Mouse (Mus musculus): ENCODE results near the gene Map9.
"Not testable (repeated sequence)": the region's sequence is repeated elsewhere in the genome, so short reads cannot be mapped to it uniquely, and the experiment has no call there.

Gene Map9

DNA sequence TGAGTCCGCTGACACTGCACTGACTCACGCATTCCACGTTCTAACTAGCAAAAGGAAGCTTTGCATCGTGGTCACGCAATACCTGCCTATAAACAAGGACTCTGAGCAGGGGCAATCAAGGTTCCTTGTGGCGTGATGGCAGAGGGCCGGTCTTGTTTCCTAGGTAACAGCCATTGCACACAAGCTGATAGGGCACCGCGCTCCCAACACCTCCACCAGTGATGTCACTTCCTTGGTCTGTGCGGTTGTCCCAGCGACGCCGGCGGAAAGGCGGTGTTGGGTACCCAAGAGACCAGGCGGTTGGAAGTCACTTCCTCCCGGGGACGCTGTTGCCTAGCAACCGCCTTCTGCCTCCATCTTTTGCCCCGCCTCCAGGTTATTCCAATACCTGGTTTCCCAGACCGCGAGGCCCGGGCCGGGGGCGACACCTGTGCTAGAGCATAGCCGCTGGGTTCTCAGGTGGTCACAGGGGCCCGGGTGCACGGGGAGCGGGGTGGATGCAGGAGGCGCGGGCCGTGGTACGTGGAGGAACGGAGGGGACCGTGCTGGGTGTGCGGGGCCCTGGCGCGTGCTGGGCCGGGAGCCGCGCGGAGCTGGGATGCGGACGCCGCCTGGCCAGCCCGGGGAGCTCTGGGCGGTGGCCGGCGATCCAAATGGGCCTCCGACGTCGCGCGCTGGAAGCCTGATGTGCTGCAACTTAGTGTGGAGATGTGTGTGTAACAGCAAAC lies at the start of gene Map9:
TSS of gene Map9 (plus strand) at position 248 of the 728 bp plus-strand sequence.
- peak; percentile 100 for DNase-seq

GRCm38 (mm10) chr3:82315728-82316127 lies 42.1 kb upstream of the Map9 start:
- no peak for DNase-seq

- not testable (repeated sequence) for DNase-seq
Measured at GRCm38 (mm10) chr3:82326736-82327135, 31.1 kb upstream of the Map9 start.

- no peak for DNase-seq
Measured at GRCm38 (mm10) chr3:82332067-82332466, 25.8 kb upstream of the Map9 start.

GRCm38 (mm10) chr3:82332536-82332935 lies 25.3 kb upstream of the Map9 start:
- DNase-seq: no peak

DNA sequence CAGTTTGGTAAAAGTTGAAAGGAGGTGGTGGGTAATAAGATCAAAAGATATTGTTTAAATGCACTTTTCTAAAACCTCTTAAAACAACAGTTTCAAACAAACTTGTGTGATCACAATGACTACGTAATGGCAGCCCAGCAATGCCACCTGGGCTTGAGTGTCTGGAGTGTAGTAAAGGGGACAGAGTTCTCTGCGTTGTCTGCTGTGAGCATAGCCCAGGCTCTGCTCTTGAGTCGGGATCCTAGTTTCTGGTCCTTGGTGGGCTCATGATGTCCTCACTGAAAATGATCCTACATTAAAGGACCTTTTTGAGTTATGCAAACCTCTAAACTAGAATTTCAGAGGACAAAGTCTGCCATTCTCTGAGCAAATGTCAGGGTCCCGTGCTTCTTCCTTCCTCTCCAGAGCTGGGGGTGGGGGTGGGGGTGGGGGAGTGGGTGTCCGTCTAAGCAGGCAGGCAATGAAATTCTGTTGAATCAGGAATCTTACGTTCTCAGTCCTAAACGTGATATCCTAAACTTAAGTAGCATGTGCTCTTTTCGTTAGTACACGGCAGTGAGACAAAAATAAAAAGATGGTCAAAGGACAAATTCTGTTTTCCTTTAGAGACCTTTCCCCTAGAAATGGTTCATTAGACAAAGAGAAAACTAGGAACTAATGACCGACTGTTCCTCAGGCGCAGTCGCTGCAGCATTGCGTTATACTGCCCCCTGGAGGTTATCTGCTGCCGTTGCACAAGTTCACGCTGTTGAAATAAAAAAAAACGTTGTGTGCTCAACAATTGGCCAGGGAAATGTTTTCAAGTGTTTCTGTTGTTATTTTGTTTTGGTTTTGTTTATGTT lies 24.5 kb upstream of the Map9 start:
- DNase-seq: peak; percentile 40

GRCm38 (mm10) chr3:82340111-82340510 lies 17.7 kb upstream of the Map9 start:
- no peak for DNase-seq

DNA sequence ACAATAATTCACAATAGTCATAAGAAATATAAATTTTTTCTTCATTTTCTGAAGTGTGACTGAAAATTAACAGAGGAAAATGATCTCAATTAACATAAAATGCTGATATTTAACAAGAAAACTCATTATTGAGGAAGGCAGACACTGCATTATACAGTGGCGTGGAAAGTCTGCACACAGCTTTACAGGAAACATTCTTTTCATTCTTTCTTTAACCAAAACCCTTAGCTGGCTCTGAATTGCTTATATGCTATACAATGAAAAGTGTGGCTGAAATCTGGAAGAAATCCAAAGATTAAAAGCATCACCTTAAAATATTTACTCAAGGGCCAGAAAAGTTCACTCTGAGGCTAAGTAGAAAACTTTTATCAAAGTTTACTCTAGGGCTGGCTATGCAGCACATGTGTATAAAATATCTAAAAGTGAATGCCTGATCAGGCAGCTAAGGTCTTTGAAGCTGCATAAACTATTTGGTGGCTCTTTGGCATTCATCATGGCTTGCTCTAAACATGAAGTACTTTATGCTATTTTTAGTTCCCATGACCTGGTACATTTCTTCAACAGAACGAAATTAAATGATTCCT lies 9.5 kb upstream of the Map9 start:
- DNase-seq: no peak

DNA sequence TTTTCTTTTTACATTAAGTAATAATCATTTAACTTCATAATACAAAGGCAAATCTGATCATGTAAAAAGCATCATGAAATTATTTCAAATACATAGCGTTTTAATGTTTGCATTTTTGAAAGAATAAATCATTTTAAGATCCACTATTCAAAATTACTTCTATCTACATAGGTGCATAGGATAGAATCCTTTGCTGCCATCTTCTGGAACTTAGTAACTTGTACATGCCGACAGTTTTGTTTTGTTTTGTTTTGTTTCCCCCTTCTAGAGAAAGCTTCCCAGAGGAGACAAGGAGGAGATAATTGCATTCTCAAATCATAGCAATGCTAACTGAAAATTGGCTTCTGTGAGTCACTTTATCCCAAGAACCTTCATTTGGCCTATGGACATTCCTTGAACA lies 7.5 kb upstream of the Map9 start:
- no peak for DNase-seq

GRCm38 (mm10) chr3:82357340-82357739 lies 504 bp upstream of the Map9 start:
- no peak for DNase-seq

DNA sequence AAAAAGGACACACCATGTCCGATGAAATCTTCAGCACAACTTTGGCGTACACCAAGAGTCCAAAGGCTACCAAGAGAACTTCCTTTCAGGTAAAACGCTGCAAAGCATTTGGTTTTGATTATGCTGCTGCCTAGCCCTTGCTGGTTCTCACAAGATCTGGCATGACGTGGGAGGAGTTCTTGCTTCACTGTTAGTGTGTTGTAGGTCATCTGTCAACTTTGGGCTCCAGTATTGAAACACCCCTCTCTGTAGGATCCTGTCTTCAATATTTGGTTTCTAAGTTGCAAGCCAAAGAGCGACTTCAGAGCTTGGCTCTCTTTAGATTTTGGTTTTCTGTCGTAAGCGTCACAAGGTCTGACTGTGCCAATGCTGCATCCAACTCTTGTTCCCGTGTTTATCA lies 1.2 kb downstream of the Map9 start:
- DNase-seq: no peak

- no peak for DNase-seq
Measured at GRCm38 (mm10) chr3:82362452-82362851, 4.6 kb downstream of the Map9 start.

DNA sequence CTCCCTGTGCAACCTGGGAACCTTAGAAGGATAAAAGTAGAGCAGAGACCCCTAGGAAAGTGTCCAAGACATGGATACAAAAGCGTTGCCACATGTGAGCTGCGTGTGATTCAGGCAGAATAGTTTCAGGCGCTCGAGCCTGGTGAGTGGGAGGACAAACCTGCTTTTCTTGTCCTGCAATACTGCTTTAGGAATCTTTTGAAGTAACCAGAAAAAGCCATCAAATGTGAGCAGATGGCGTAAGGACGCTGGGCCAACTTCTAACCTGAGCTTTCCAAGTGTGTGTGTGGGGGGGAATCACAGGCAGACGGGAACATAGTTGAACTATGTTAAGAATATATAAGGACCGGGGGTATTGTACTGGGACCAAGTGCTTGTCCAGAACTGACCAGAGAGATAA lies 6.7 kb downstream of the Map9 start:
- peak; percentile 78 for DNase-seq

GRCm38 (mm10) chr3:82364988-82365387 lies 7.1 kb downstream of the Map9 start:
- DNase-seq: no peak

DNA sequence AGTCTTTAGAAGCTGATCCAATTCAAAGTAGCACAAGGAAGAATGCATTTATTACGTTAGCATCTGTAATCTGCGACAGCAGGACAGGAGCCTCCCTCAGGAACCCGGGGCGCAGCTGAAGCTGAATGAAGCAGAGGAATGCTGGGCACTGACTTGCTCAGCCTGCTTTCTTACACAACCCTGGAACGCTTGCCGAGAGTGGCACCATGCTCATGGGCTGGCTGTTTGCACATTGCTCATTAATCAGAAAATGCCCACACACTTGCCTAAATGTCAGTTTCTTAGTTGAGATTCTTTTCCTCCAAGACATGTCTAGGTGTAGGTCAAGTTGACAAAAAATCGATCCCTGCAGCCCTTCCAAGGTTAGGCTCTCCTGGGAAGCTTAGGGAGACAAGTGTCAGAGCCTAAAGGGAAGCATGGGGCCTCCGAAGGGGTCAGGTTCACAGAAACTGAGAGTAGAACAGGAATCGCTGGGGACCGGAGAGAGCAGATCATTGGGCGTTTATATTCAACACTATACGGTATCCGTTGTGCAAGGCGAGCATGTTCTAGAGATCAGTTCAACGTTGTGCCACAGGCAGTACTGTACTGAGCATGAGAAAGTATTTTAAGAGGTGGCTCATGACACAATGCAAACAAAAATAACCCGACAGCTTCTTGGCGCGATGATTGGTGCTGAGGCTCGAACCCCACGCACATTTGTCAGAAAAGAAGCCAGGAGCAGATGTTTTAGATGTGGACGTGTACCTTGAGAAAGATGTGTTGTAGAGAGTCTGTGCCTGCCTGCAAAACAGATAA lies 11.4 kb downstream of the Map9 start:
- DNase-seq: peak; percentile 74

DNA sequence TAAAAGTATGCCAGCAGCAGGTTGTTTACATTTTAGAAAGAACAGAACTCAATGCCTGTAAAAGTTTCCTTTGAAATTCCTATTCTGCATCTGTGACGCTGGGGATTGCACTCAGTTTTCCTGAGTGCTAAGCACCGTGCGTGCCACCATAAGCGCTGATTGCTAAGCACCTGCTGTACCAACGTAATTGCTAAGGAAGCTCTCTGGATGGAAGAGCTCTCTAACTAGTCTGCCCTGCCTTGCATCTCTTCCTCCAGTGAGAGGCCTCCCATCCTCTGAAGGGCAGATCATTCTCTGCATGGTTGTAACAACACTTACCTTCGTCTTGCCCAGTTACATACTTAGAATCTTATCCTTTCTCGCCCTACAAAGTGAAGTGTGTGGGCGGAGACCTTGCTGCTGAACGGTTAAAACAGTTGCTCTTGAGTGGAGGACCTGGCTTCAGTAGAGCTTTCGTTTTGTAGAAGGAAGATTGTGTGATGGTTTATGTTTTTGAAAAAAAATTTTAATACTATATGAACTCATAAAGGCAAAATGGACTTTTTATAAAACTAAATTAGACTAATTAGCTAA lies 12.7 kb downstream of the Map9 start:
- DNase-seq: no peak

DNA sequence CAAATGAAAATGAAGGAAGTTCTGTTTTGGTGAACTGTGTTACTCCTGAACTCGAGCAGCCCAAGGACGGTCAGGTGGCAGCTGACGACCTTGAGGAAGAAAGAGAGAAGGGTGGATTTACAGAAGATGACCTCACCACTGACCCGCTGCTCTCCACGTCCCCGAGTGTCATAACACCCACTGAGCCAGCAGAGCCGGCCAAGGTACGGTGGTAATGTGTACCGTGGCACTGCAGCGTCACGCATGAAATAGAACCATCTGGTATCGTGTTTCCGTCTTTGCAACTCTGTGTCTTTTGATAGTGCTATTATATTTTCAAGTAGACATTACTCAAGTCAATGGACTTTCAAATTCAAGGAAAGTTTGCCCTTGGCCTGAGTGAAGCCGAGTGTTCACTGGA lies 19.1 kb downstream of the Map9 start:
- DNase-seq: no peak

DNA sequence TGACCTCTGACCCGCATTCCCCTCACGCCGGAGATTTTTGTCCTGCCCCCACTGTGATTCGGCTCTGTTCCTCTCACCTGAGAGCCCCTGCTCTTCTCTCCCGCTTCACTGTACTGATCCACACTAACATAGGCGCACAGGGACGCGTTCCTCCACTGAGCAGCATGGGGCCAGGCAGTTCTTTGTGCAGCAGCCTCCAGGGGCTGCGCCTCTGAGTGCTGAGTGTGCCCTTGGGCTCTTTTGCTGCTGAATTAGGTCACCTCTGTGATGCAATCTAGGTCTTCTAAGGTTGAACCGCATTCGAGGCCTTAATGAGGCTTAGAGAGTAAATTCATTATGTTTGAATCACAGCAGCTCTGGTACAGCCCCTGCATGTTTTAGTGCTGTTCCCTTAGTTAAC lies 24.5 kb downstream of the Map9 start:
- no peak for DNase-seq

DNA sequence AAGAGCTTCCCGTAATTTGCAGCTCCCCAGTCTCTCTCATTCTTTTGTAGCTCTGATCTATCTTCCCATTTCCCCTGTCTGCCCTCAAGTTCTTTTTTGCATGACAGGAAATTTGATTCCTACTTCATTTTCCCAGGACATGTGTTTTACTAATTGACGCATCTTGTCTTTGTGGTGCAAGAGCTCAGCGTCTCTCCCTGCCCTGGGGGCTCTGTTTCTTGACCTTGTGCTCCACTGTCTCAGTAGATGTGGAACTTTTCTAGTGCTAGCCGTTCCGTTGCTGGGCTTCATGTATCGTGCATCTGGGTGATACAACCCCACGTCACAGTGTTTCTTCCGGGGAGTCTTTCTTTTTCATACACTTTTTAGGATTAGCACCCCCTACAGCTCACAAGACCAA lies 27.2 kb downstream of the Map9 start:
- DNase-seq: no peak

DNA sequence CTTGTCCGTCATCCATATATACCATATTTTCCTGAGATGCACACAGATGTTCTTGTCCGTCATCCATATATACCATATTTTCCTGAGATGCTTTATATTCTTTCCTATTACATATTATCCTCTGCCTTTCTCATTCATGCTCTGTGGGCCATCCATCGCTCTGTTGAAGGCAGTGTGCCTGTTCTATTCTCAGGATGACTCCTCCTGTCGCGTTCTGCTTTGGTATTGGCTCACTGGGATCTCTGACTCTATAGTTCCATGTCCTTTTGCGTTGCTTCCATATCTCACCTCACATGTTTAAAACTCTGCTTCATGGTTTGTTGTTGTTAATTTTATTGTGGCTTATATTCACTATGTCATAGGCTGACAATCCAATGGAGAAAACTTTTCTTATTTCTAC lies 48.0 kb downstream of the Map9 start:
- DNase-seq: no peak

DNA sequence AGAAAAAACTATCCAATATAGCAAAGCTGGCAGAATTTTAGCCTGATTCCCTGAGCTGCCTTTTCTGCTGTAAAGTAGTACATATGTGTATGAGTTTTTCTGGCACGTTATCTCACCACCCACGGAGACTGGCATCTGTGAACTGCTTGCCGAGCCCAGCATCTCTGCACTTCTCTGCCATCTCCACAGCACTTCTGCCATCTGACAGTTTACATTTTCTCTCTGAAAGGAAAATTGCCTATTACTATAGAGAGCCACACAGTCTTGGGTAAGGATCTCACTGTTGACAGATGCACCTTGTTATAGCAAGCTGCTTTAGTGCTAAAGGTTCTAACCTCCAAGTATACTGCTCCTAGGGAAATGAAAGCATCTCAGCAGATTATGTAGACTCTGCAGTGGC lies 48.5 kb downstream of the Map9 start:
- DNase-seq: peak; percentile 84

DNA sequence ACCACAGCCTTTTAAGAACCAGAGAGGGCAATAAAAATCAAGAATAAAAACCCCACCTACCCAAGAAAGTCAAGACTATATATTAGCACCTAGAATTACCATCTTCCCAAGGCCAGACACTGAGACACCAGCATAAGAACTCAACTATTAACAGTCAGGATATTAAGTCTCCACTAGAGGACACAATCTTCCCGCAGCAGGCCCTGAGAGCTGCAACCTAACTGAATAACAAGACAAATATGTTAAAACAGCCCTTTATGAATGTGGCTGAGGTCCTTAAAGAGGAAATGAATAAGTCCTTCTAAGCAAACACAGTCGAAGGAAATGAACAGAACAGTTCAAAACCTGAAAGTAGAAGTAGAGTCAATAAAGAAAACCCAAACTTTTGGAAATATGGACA lies 49.6 kb downstream of the Map9 start:
- no peak for DNase-seq

DNA sequence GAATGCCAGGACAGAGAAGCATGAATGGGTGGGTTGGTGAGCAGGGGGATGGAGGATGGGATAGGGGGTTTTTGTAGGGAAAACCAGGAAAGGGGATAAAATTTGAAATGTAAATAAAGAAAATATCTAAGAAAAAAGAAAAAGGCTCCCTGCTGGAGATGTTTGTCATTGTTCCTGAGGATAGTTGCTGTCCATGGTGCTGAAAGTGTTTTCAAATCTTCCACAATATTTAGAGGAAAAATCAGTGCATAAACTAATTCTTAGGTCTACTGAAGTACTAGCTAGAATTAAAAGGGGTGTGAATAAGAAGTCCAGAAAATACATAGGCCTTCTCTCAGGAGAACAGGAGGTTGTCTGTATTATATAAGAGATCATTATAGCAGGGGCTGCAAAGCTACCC lies 54.6 kb downstream of the Map9 start:
- no peak for DNase-seq
